Mouse (Mus musculus): ENCODE results near the gene Tha1. TPM values are rescaled to one million over a fixed set of nuclear protein-coding genes. Genes with fewer than 3 reads are reported as not detected.

Gene Tha1
- polyA plus RNA-seq, 1 experiment from 2014 or later = 6.9 TPM

- H3K4me1 ChIP-seq (ENCODE audit: insufficient read depth, low read length) = peaks cover 39% of the 10 kb centered on the region
- no peaks in the 10 kb centered on the region for H3K27me3 ChIP-seq (ENCODE audit: insufficient read depth, low read length)
- no peak overlapping the region for H3K9ac ChIP-seq (replicated peaks; ENCODE audit: low read length)
- H3K4me2 ChIP-seq (replicated peaks; ENCODE audit: low read depth, low read length) = peak overlapping the region; percentile 54
- no peaks in the 10 kb centered on the region for H3K9me3 ChIP-seq (ENCODE audit: low read length)
- H3K4me3 ChIP-seq (ENCODE audit: low read length) = peak overlapping the region; percentile 31
- ATAC-seq (ENCODE audit: low FRiP score, low TSS enrichment) = 0 out of 2 replicates have a peak, but pooled peaks have one; percentile 33
- 0 out of 2 replicates have a peak overlapping the region, but pooled peaks have one; percentile 1 for H3K27ac ChIP-seq (ENCODE audit: low read length)
- no peaks in the 10 kb centered on the region for H3K36me3 ChIP-seq (ENCODE audit: insufficient read depth, low read length)
- WGBS = 21% methylated on average over 28 of the region's 28 CpGs
Measured at GRCm38 (mm10) chr11:117832086-117832969, 41.0 kb downstream of the Tha1 start.

GRCm38 (mm10) chr11:117830401-117830800, 42.9 kb downstream of the Tha1 start:
- Histone ChIP-seq H3K4me1 (ENCODE audit: insufficient read depth, low read length) (peaks cover 50% of the 10 kb centered on the region), H3K36me3 (ENCODE audit: insufficient read depth, low read length) (no peaks in the 10 kb centered on the region), H3K9me3 (ENCODE audit: low read length) (no peaks in the 10 kb centered on the region), H3K27ac (ENCODE audit: low read length) (peak overlapping the region; percentile 81), H3K9ac (replicated peaks; ENCODE audit: low read length) (no peak overlapping the region), H3K4me3 (ENCODE audit: low read length) (no peak overlapping the region), H3K4me2 (replicated peaks; ENCODE audit: low read depth, low read length) (no peak overlapping the region), H3K27me3 (ENCODE audit: insufficient read depth, low read length) (no peaks in the 10 kb centered on the region)
- WGBS = 71% methylated on average over 9 of the region's 9 CpGs
- ATAC-seq (ENCODE audit: low FRiP score, low TSS enrichment) = no peak

GRCm38 (mm10) chr11:117829671-117830215, 43.5 kb downstream of the Tha1 start:
- no peak for ATAC-seq (ENCODE audit: low FRiP score, low TSS enrichment)
- no peak overlapping the region for H3K9ac ChIP-seq (replicated peaks; ENCODE audit: low read length)
- WGBS = 22% methylated on average over 2 of the region's 2 CpGs

GRCm38 (mm10) chr11:117828888-117829604, 44.2 kb downstream of the Tha1 start:
- no peak overlapping the region for H3K4me2 ChIP-seq (replicated peaks; ENCODE audit: low read depth, low read length)
- WGBS = 50% methylated on average over 9 of the region's 9 CpGs
- no peak overlapping the region for H3K9ac ChIP-seq (replicated peaks; ENCODE audit: low read length)

More at GRCm38 (mm10) chr11:117829671-117830215, 43.5 kb downstream of the Tha1 start:
- Histone ChIP-seq H3K9me3 (ENCODE audit: low read length) (no peaks in the 10 kb centered on the region), H3K4me3 (ENCODE audit: low read length) (no peak overlapping the region), H3K27me3 (ENCODE audit: insufficient read depth, low read length) (no peaks in the 10 kb centered on the region), H3K36me3 (ENCODE audit: insufficient read depth, low read length) (no peaks in the 10 kb centered on the region), H3K4me2 (replicated peaks; ENCODE audit: low read depth, low read length) (no peak overlapping the region), H3K27ac (ENCODE audit: low read length) (peak overlapping the region; percentile 81), H3K4me1 (ENCODE audit: insufficient read depth, low read length) (peaks cover 57% of the 10 kb centered on the region)

GRCm38 (mm10) chr11:117828149-117828887, 45.0 kb downstream of the Tha1 start:
- Histone ChIP-seq H3K9ac (replicated peaks; ENCODE audit: low read length) (no peak overlapping the region), H3K36me3 (ENCODE audit: insufficient read depth, low read length) (peaks cover under 1% of the 10 kb centered on the region; the same call in 1 of the 2 replicates), H3K4me2 (replicated peaks; ENCODE audit: low read depth, low read length) (no peak overlapping the region), H3K4me1 (ENCODE audit: insufficient read depth, low read length) (peaks cover 67% of the 10 kb centered on the region), H3K9me3 (ENCODE audit: low read length) (no peaks in the 10 kb centered on the region), H3K4me3 (ENCODE audit: low read length) (no peak overlapping the region), H3K27me3 (ENCODE audit: insufficient read depth, low read length) (no peaks in the 10 kb centered on the region), H3K27ac (ENCODE audit: low read length) (peak overlapping the region; percentile 81)
- WGBS = 73% methylated on average over 18 of the region's 18 CpGs
- no peak for ATAC-seq (ENCODE audit: low FRiP score, low TSS enrichment)

More at GRCm38 (mm10) chr11:117828888-117829604, 44.2 kb downstream of the Tha1 start:
- H3K27me3 ChIP-seq (ENCODE audit: insufficient read depth, low read length) = no peaks in the 10 kb centered on the region
- H3K4me1 ChIP-seq (ENCODE audit: insufficient read depth, low read length) = peaks cover 61% of the 10 kb centered on the region
- H3K27ac ChIP-seq (ENCODE audit: low read length) = peak overlapping the region; percentile 81
- no peaks in the 10 kb centered on the region for H3K36me3 ChIP-seq (ENCODE audit: insufficient read depth, low read length)
- H3K9me3 ChIP-seq (ENCODE audit: low read length) = no peaks in the 10 kb centered on the region
- ATAC-seq (ENCODE audit: low FRiP score, low TSS enrichment) = no peak
- no peak overlapping the region for H3K4me3 ChIP-seq (ENCODE audit: low read length)

- no peak overlapping the region for H3K27ac ChIP-seq (ENCODE audit: low read length)
- 63% methylated on average over 3 of the region's 3 CpGs for WGBS
- no peak for ATAC-seq (ENCODE audit: low FRiP score, low TSS enrichment)
Measured at GRCm38 (mm10) chr11:117827386-117827785, 45.9 kb downstream of the Tha1 start.

GRCm38 (mm10) chr11:117826916-117827315, 46.4 kb downstream of the Tha1 start:
- Histone ChIP-seq H3K9ac (replicated peaks; ENCODE audit: low read length) (peak overlapping the region; percentile 84), H3K27me3 (ENCODE audit: insufficient read depth, low read length) (no peaks in the 10 kb centered on the region), H3K9me3 (ENCODE audit: low read length) (no peaks in the 10 kb centered on the region), H3K4me2 (replicated peaks; ENCODE audit: low read depth, low read length) (no peak overlapping the region; the same call in 1 of the 2 replicates), H3K27ac (ENCODE audit: low read length) (no peak overlapping the region; the same call in 1 of the 2 replicates), H3K4me1 (ENCODE audit: insufficient read depth, low read length) (peaks cover 72% of the 10 kb centered on the region), H3K4me3 (ENCODE audit: low read length) (no peak overlapping the region), H3K36me3 (ENCODE audit: insufficient read depth, low read length) (peaks cover 5% of the 10 kb centered on the region; the same call in 1 of the 2 replicates)
- 58% methylated on average over 8 of the region's 8 CpGs for WGBS
- no peak for ATAC-seq (ENCODE audit: low FRiP score, low TSS enrichment)

More at GRCm38 (mm10) chr11:117827386-117827785, 45.9 kb downstream of the Tha1 start:
- no peaks in the 10 kb centered on the region for H3K27me3 ChIP-seq (ENCODE audit: insufficient read depth, low read length)
- peaks cover 5% of the 10 kb centered on the region; the same call in 1 of the 2 replicates for H3K36me3 ChIP-seq (ENCODE audit: insufficient read depth, low read length)
- H3K9ac ChIP-seq (replicated peaks; ENCODE audit: low read length) = no peak overlapping the region
- H3K4me1 ChIP-seq (ENCODE audit: insufficient read depth, low read length) = peaks cover 77% of the 10 kb centered on the region
- H3K4me3 ChIP-seq (ENCODE audit: low read length) = no peak overlapping the region
- H3K9me3 ChIP-seq (ENCODE audit: low read length) = no peaks in the 10 kb centered on the region
- no peak overlapping the region for H3K4me2 ChIP-seq (replicated peaks; ENCODE audit: low read depth, low read length)

GRCm38 (mm10) chr11:117826164-117826563, 47.1 kb downstream of the Tha1 start:
- Histone ChIP-seq H3K9ac (replicated peaks; ENCODE audit: low read length) (peak overlapping the region; percentile 84), H3K4me1 (ENCODE audit: insufficient read depth, low read length) (peaks cover 72% of the 10 kb centered on the region), H3K4me3 (ENCODE audit: low read length) (peak overlapping the region; percentile 70), H3K27me3 (ENCODE audit: insufficient read depth, low read length) (no peaks in the 10 kb centered on the region), H3K9me3 (ENCODE audit: low read length) (no peaks in the 10 kb centered on the region), H3K27ac (ENCODE audit: low read length) (peak overlapping the region; percentile 92), H3K4me2 (replicated peaks; ENCODE audit: low read depth, low read length) (peak overlapping the region; percentile 87), H3K36me3 (ENCODE audit: insufficient read depth, low read length) (peaks cover 8% of the 10 kb centered on the region; the same call in 1 of the 2 replicates)
- no peak; the same call in 1 of the 2 replicates for ATAC-seq (ENCODE audit: low FRiP score, low TSS enrichment)
- WGBS = 8% methylated on average over 5 of the region's 5 CpGs
